Mouse (Mus musculus) T-helper 17 cell (primary cell): ENCODE data around the gene Usp21.
"Not testable (repeated sequence)": the region's sequence is repeated elsewhere in the genome, so short reads cannot be mapped to it uniquely, and the experiment has no call there.

Source experiments
- in situ Hi-C, 2 experiments: fragments of 300-600 bp; cut with MboI, MseI; formaldehyde crosslinking; loops; 1 replicate in 1 of 2; 2 replicates in 1 of 2; pipeline ENCODE4 v1.15.1; 2025; ENCODE audit warnings: high pct_unique_total_duplicates in 2 of 2

Gene Usp21

GRCm38 (mm10) chr1:171287136-171288081, at the start of gene Usp21:
TSS of gene Usp21 (minus strand) at chr1:171287991.
- in situ Hi-C loops, result loop anchor here in 1 of 2 experiments (5.0 kb wide), 1 partner anchor 40 kb away; the partner anchor contains the start of gene Dedd

GRCm38 (mm10) chr1:171330216-171330560, 42.4 kb upstream of the Usp21 start:
- in situ Hi-C loops, result no loop called here

- in situ Hi-C loops, result loop anchor here in 1 of 2 experiments (5.0 kb wide), 1 partner anchor 42 kb away; the partner anchor contains the start of gene Usp21
Measured at GRCm38 (mm10) chr1:171329433-171330215, 41.8 kb upstream of the Usp21 start.

- in situ Hi-C loops, result loop anchor here in 1 of 2 experiments (5.0 kb wide), 1 partner anchor 42 kb away; the partner anchor contains the start of gene Usp21
Measured at GRCm38 (mm10) chr1:171328839-171329432, 41.1 kb upstream of the Usp21 start, which contains the start of gene Dedd. TSS of gene Dedd (plus strand) at chr1:171329145.

GRCm38 (mm10) chr1:171328244-171328643, 40.5 kb upstream of the Usp21 start:
- in situ Hi-C loops, result loop anchor here in 1 of 2 experiments (5.0 kb wide), 1 partner anchor 41 kb away; the partner anchor contains the start of gene Usp21

GRCm38 (mm10) chr1:171326588-171326987, 38.8 kb upstream of the Usp21 start:
- in situ Hi-C loops, result loop anchor here in 1 of 2 experiments (5.0 kb wide), 1 partner anchor 39 kb away; the partner anchor contains the start of gene Usp21

- in situ Hi-C loops, result loop anchor here in 1 of 2 experiments (5.0 kb wide), 1 partner anchor 38 kb away; the partner anchor contains the start of gene Usp21
Measured at GRCm38 (mm10) chr1:171325571-171325970, 37.8 kb upstream of the Usp21 start.

- in situ Hi-C loops, result no loop called here
Measured at GRCm38 (mm10) chr1:171322012-171322411, 34.2 kb upstream of the Usp21 start.

- in situ Hi-C loops, result no loop called here
Measured at GRCm38 (mm10) chr1:171321415-171321814, 33.6 kb upstream of the Usp21 start.

- in situ Hi-C loops, result no loop called here
Measured at GRCm38 (mm10) chr1:171320151-171320550, 32.4 kb upstream of the Usp21 start.

GRCm38 (mm10) chr1:171319748-171320147, 32.0 kb upstream of the Usp21 start:
- in situ Hi-C loops, result loop anchor here (5.0 kb wide), 1 partner anchor 38 kb away; no protein-coding TSS in a partner anchor

- in situ Hi-C loops, result no loop called here
Measured at GRCm38 (mm10) chr1:171309321-171309720, 21.5 kb upstream of the Usp21 start.

GRCm38 (mm10) chr1:171306157-171306556, 18.4 kb upstream of the Usp21 start:
- in situ Hi-C loops, result not testable (repeated sequence)

GRCm38 (mm10) chr1:171298226-171298625, 10.4 kb upstream of the Usp21 start:
- in situ Hi-C loops, result no loop called here

- in situ Hi-C loops, result no loop called here
Measured at GRCm38 (mm10) chr1:171295063-171295402, 7.2 kb upstream of the Usp21 start.

GRCm38 (mm10) chr1:171294298-171295062, 6.7 kb upstream of the Usp21 start, which contains the start of gene Ufc1:
TSS of gene Ufc1 (minus strand) at chr1:171295024.
- in situ Hi-C loops, result no loop called here

GRCm38 (mm10) chr1:171293906-171294297, 6.1 kb upstream of the Usp21 start:
- in situ Hi-C loops, result no loop called here

GRCm38 (mm10) chr1:171293351-171293750, 5.6 kb upstream of the Usp21 start:
- in situ Hi-C loops, result no loop called here

- in situ Hi-C loops, result loop anchor here in 1 of 2 experiments (5.0 kb wide), 1 partner anchor 39 kb away; the partner anchor contains the start of gene Dedd
Measured at GRCm38 (mm10) chr1:171288328-171288727, 537 bp upstream of the Usp21 start.

- in situ Hi-C loops, result loop anchor here in 1 of 2 experiments (5.0 kb wide), 1 partner anchor 41 kb away; the partner anchor contains the start of gene Dedd
Measured at GRCm38 (mm10) chr1:171286517-171286916, 1.3 kb downstream of the Usp21 start.
